Mouse (Mus musculus) myocyte (in vitro differentiated cells): ENCODE results near the gene Maged2.

Experiments
- CEBPB ChIP-seq: IDR thresholded peaks from 2 replicates; pipeline ENCODE4 v1.6.1; 2011; ENCODE audit warnings: mild to moderate bottlenecking, moderate library complexity; ENCODE audit not compliant: poor library complexity, insufficient read depth, severe bottlenecking
- E2F4 ChIP-seq: IDR thresholded peaks from one replicate; pipeline ENCODE4 v1.6.1; 2011; ENCODE audit warnings: mild to moderate bottlenecking, control low read depth, moderate library complexity; ENCODE audit not compliant: insufficient read depth
- MAX ChIP-seq: IDR thresholded peaks from one replicate; pipeline ENCODE4 v1.6.1; 2011; ENCODE audit warnings: low read depth, mild to moderate bottlenecking, control low read depth
- MYOG ChIP-seq, 3 experiments: IDR thresholded peaks; one replicate each; pipeline ENCODE4 v1.6.1; 2011; ENCODE audit warnings: control low read depth in 2 of 3, low read depth in 2 of 3, mild to moderate bottlenecking in 2 of 3; ENCODE audit not compliant: insufficient read length in 2 of 3, control insufficient read depth in 1 of 3, insufficient read depth in 1 of 3
- POLR2A ChIP-seq: IDR thresholded peaks from one replicate; pipeline ENCODE4 v1.6.1; 2011; ENCODE audit warnings: low read depth, mild to moderate bottlenecking, control low read depth, moderate library complexity; ENCODE audit not compliant: insufficient read length
- POLR2AphosphoS2 ChIP-seq: IDR thresholded peaks from one replicate; pipeline ENCODE4 v1.6.1; 2011; ENCODE audit warnings: low read depth, control low read depth; ENCODE audit not compliant: insufficient read length
- TCF12 ChIP-seq: IDR thresholded peaks from one replicate; pipeline ENCODE4 v1.6.1; 2011; ENCODE audit warnings: mild to moderate bottlenecking, control low read depth; ENCODE audit not compliant: poor library complexity, insufficient read depth, severe bottlenecking
- USF1 ChIP-seq: IDR thresholded peaks from one replicate; pipeline ENCODE4 v1.6.1; 2011; ENCODE audit warnings: low read depth, mild to moderate bottlenecking, control low read depth, moderate library complexity

DNA sequence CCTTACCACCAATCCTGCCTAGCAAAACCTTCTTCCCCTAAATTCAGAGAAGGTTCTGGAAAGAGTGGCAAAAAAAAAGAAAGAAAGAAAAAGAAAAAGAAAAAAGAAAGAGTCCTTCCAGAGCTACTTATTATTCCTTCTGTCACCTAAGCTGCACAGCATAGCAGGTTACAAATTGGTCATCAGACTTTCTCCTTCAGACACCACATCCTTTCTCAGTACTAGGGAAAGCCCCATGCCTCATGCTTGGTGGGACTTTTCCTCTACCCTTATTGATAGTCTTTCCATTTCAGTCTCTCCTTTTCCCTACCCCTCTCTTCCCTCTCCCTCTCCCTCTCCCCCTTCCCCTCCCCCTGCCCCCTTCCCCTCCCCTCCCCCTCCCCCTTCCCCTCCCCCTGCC is 3.1 kb upstream of the Maged2 start:
- TF ChIP-seq E2F4 (no peak), POLR2A (no peak), MAX (no peak), MYOG (IDR thresholded peaks at IDR 0.05; ENCODE audit: control insufficient read depth in 1 of 3, insufficient read depth in 1 of 3, insufficient read length in 2 of 3, low read depth in 2 of 3) (no peak), USF1 (no peak), CEBPB (no peak), POLR2AphosphoS2 (no peak), TCF12 (no peak)
